Mouse (Mus musculus) layer of hippocampus, adult 18-20 months (tissue): ENCODE results near the gene Auts2. TPM values are rescaled to one million over a fixed set of nuclear protein-coding genes. Genes with fewer than 3 reads are reported as not detected.

Source experiments
- DNase-seq, 2 experiments: peaks; one replicate each; pipeline ENCODE4 v3.0.0; 2022; ENCODE audit warnings: low spot score in 2 of 2
- total RNA-seq, 2 experiments: library from RNA; stranded (reverse); gene quantifications; 2 replicates each; pipeline ENCODE4 v1.2.3; 2021

The Auts2 gene
- total RNA-seq, 2 experiments from 2014 or later, result 142 to 145 TPM

DNA sequence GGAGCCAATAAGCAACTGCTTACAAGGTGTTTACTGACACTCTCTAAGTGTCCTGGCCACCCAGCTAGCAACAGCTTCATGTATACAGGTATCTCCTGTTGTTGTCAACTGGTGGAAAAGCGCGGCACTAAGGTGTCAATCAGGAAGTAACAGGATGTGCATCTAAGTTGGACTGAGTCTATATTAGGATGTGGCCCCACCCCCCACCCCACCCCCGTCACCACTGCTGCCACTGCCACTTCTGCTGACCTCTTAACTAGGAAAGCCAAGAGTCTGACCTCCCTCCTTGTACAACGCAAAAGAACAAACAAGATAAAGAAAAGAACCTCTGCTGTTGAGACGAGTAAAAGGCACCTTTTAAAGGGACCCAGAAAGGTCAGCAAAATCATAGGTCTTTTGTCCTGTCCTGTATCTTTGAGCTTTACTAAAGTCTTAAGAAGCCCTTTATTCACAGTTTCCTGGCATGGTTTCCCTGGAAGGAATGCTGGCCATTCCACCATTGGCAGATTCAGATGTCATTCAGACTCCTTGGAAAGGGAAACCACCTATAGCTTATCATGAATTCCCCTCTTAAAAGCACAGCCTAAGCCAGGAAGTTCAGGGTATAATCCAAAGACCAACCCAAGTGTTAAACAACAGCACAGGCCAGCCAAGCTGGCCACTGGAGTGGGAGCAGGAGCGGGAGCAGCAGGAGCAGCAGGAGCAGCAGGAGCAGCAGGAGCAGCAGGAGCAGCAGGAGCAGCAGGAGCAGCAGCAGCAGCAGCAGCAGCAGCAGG lies 148.2 kb downstream of the Auts2 start:
- no peak for DNase-seq

- no peak for DNase-seq
Observed at GRCm38 (mm10) chr5:132391831-132392763, 151.0 kb downstream of the Auts2 start.

- peak in 1 of 2 experiments; percentile 26 for DNase-seq
Observed at GRCm38 (mm10) chr5:132388746-132389145, 154.4 kb downstream of the Auts2 start.

DNA sequence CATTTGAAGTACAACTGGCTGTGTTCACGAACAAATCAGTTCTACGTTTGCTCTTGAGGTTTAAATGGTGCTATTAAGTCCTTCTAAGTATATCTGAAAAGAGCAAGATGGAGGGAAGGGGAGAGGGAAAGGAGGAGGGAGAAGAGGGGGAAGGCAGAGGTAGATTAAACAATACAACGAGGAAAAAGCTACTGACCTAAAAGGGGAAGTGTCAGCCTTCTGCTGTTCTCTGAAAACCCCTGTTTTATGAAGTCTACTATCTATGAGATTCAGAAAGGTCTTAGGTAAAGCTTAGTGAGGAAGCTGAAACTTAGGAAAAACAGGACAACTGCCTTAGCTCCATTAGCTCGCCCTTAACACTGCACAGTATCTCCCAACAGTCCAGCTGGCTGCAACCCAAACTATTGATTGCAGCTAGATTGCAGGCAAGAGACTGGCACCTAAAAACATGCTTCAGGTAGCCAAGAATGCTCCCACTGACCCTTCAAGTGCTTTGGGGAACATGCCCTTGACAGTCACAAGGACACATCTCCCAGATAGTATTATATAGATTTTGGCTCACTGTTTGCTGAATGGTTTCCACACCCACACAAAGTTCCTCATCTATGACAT lies 157.8 kb downstream of the Auts2 start:
- no peak for DNase-seq

- DNase-seq, result no peak
Observed at GRCm38 (mm10) chr5:132380261-132380660, 162.9 kb downstream of the Auts2 start.

GRCm38 (mm10) chr5:132378977-132379376 lies 164.2 kb downstream of the Auts2 start:
- DNase-seq, result no peak

- DNase-seq, result peak in 1 of 2 experiments; percentile 17
Observed at GRCm38 (mm10) chr5:132375130-132375529, 168.0 kb downstream of the Auts2 start.

DNA sequence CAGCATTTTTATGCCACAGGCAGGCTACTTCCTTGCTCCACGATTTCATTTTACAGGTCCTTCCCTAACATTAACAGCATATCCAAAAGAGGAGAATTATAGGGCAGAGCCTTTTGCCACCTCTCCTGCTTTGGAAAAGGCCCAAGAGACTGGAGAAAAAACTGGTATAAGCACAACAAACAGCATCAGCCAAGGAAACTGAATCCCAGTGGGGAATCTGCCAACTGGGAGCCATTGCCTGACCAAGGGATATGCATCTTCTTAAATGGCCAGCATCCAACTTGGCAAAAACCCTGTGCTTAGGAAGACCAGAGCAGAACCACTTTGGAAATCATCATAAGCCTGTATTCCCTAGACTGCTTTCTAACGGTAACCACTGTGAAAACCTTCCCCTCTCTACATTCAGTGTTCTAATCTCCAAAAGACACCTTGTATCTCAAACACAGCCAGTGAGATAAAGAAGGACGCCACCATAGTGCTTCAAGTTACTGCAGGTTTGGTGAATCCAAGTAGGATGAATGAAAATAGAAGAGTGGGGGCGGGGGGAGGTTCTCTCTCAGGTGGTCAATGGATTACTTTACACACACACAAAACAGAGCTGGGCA lies 169.6 kb downstream of the Auts2 start:
- no peak for DNase-seq

GRCm38 (mm10) chr5:132372605-132373004 lies 170.5 kb downstream of the Auts2 start:
- no peak for DNase-seq

DNA sequence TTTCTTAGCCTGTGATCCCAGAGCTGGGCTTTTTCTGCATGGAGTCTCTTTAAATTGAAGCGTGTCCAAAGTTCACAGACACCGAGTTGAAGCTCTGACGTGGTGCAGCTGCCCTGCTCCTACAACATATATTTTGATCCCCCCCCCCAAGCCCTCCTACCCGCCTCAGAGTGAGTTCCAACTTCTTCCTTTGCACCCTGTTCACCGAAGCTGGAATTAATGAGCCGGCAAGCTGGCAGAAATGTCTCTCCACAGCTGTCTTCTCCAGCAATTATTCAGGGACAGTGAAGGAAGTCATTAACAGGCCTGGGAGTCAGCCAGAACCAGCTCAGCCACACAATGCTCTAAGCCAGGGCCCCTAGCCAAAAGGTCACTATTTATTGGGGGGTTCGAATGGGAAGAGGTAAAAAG lies 174.5 kb downstream of the Auts2 start:
- peak in 1 of 2 experiments; percentile 39 for DNase-seq

GRCm38 (mm10) chr5:132361276-132361675 lies 181.9 kb downstream of the Auts2 start:
- DNase-seq, result peak; percentile 36 to 63

DNA sequence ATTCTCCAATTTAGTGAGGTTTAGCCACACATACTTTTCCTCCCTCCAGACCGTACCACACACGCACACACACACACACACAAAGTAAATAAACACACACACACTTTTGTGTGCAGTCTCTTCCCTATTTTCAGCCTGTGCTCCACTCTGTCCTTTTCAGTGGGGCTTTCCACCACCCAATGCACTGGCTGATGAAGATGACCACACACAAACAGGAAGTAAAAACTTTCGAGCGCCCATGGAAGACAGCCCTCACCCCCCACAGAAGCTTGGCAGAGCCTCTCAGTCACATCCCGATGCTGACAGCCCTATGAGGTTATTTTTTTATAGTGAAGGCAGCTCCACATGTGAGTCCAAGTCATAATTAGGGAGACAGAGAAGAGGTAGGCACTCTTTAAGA lies 185.4 kb downstream of the Auts2 start:
- no peak for DNase-seq

- DNase-seq, result no peak
Observed at GRCm38 (mm10) chr5:132355935-132356334, 187.2 kb downstream of the Auts2 start.

- no peak for DNase-seq
Observed at GRCm38 (mm10) chr5:132352437-132352836, 190.7 kb downstream of the Auts2 start.

DNA sequence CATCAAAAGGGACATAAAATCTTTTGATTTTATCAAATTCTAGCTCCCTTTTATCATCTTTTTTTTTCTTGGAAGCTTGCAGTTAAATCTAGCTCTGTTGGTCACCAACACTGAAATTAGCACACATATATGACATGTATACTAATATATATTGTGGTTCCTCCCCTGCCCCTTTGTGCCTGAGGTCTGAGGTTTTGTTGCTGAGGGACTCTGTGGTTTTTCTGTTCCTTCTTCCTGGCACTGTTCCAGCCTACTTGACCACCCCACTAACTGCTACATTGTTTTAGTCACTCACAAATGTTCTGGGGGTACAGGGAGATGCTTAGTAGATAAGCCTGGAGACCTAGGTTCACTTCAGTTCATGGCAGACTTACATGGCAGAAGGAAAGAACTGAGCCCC lies 192.0 kb downstream of the Auts2 start:
- DNase-seq, result no peak

GRCm38 (mm10) chr5:132341315-132341714 lies 201.8 kb downstream of the Auts2 start:
- DNase-seq, result peak in 1 of 2 experiments; percentile 22

- DNase-seq, result no peak
Observed at GRCm38 (mm10) chr5:132337677-132338076, 205.5 kb downstream of the Auts2 start.

DNA sequence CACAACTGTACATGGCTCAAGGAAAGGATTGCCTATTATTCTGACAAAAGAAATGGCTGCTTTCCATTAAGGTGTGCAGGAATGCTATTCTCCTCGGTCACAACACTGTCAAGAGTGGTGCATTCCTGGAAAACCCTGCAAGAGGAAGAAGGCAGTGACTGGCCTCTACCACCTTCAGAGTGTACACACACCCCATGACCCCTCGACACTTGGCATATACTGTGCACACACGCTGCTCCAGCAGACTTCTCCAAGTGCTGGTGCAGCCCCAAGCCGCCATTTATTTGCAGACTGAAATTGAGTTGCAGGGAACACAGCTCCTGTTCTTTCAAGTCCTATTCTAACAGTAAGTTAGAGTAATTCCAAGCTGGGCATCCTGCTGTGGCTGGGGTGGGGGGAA lies 207.4 kb downstream of the Auts2 start:
- no peak for DNase-seq

- DNase-seq, result no peak
Observed at GRCm38 (mm10) chr5:132334796-132335195, 208.3 kb downstream of the Auts2 start.

GRCm38 (mm10) chr5:132333744-132334143 lies 209.4 kb downstream of the Auts2 start:
- no peak for DNase-seq

GRCm38 (mm10) chr5:132332521-132332920 lies 210.6 kb downstream of the Auts2 start:
- DNase-seq, result no peak
